Mouse (Mus musculus) heart, embryonic 12.5 days (tissue): ENCODE data around the gene 2310003L06Rik. TPM values are rescaled to one million over a fixed set of nuclear protein-coding genes. Genes with fewer than 3 reads are reported as not detected.

ENCODE experiments used
- polyA plus RNA-seq: library from polyadenylated mRNA; unstranded; fragments of >200 nt; fragmentation: Nextera tagmentation; extraction: Ambion mirVana; gene quantifications from 2 replicates; pipeline ENCODE4 v1.2.1, GENCODE M21; 2016

2310003L06Rik gene
- polyA plus RNA-seq, 1 experiment from 2014 or later = not detected

Other genes starting within 250 kb of the 2310003L06Rik start
- not detected in 2 replicates for gene Csn1s2a, start 194.9 kb upstream of the 2310003L06Rik start, polyA plus RNA-seq
- not detected in 2 replicates for gene Csn1s2b, start 161.4 kb upstream of the 2310003L06Rik start, polyA plus RNA-seq
- gene Prr27, start 143.8 kb upstream of the 2310003L06Rik start, polyA plus RNA-seq = not detected in 2 replicates
- not detected in 2 replicates for gene Odam, start 84.4 kb upstream of the 2310003L06Rik start, polyA plus RNA-seq
- 0.26 TPM in 1 of 2 replicates, not detected in the other for gene Csn3, start 43.9 kb upstream of the 2310003L06Rik start, polyA plus RNA-seq
- not detected in 2 replicates for gene Gm28434, start 58 bp downstream of the 2310003L06Rik start, polyA plus RNA-seq
- gene Cabs1, start 10.0 kb downstream of the 2310003L06Rik start, polyA plus RNA-seq = not detected in 2 replicates
- not detected in 2 replicates for gene Smr3a, start 33.1 kb downstream of the 2310003L06Rik start, polyA plus RNA-seq
- not detected in 2 replicates for gene Smr2, start 117.1 kb downstream of the 2310003L06Rik start, polyA plus RNA-seq
- not detected in 2 replicates for gene Gm11116, start 142.1 kb downstream of the 2310003L06Rik start, polyA plus RNA-seq
- gene Gm11115, start 184.6 kb downstream of the 2310003L06Rik start, polyA plus RNA-seq = not detected in 2 replicates